Mouse (Mus musculus) embryonic facial prominence, embryonic 13.5 days (tissue): ENCODE results near the gene Col26a1. TPM values are rescaled to one million over a fixed set of nuclear protein-coding genes. Genes with fewer than 3 reads are reported as not detected.
A peak's percentile ranks its signal among the peaks of the same experiment; 100 is the strongest.

Experiments used
- ATAC-seq: fragments of 200-750 bp; cut with Nextera tagmentation; 2 replicates; pipeline ENCODE4 v1.8.0; 2017; ENCODE audit warnings: low read depth; ENCODE audit not compliant: insufficient number of reproducible peaks, insufficient read depth, low FRiP score, low TSS enrichment
- H3K27ac ChIP-seq: fragments of 300-500 bp; sonication (generic); 2 replicates; pipeline ENCODE4 v1.5.1; 2015; ENCODE audit warnings: moderate library complexity, mild to moderate bottlenecking, inconsistent platforms
- H3K27me3 ChIP-seq: fragments of 300-500 bp; sonication (generic); 2 replicates; pipeline ENCODE4 v1.6.1; 2015; ENCODE audit warnings: mild to moderate bottlenecking, inconsistent platforms
- H3K36me3 ChIP-seq: fragments of 300-500 bp; sonication (generic); 2 replicates; pipeline ENCODE4 v1.6.1; 2015; ENCODE audit warnings: mild to moderate bottlenecking, inconsistent platforms
- H3K4me1 ChIP-seq: fragments of 300-500 bp; sonication (generic); 2 replicates; pipeline ENCODE4 v1.6.1; 2015; ENCODE audit warnings: inconsistent platforms
- H3K4me2 ChIP-seq: fragments of 300-500 bp; sonication (generic); 2 replicates; pipeline ENCODE4 v1.6.1; 2015; ENCODE audit warnings: moderate library complexity, mild to moderate bottlenecking, inconsistent platforms
- H3K4me3 ChIP-seq: fragments of 300-500 bp; sonication (generic); 2 replicates; pipeline ENCODE4 v1.5.1; 2015; ENCODE audit warnings: mild to moderate bottlenecking, inconsistent platforms
- H3K9ac ChIP-seq: fragments of 300-500 bp; sonication (generic); 2 replicates; pipeline ENCODE4 v1.6.1; 2015; ENCODE audit warnings: mild to moderate bottlenecking, inconsistent platforms
- H3K9me3 ChIP-seq: fragments of 300-500 bp; sonication (generic); 2 replicates; pipeline ENCODE4 v1.6.1; 2016; ENCODE audit warnings: inconsistent platforms
- WGBS: fragments of 180-500 bp; shearing (Covaris S2); methylation state at CpG from one replicate; pipeline ENCODE4 v1.1.7; 2015; ENCODE audit warnings: mixed read lengths; 5-methylcytosine and 5-hydroxymethylcytosine counted together
- polyA plus RNA-seq: library from polyadenylated mRNA; unstranded; fragments of >200 nt; fragmentation: Nextera tagmentation; extraction: Ambion mirVana; gene quantifications from 2 replicates; pipeline ENCODE4 v1.2.1, GENCODE M21; 2015

Gene Col26a1
- polyA plus RNA-seq, 1 experiment from 2014 or later, result 319 TPM

GRCm38 (mm10) chr5:136907587-136907986 lies 24.6 kb upstream of the Col26a1 start:
- ATAC-seq, result no peak
- peaks cover 19% of the 10 kb centered on the region for H3K36me3 ChIP-seq
- no peak overlapping the region for H3K27ac ChIP-seq
- H3K4me3 ChIP-seq, result peak overlapping the region; percentile 67
- peak overlapping the region; percentile 80; the same call in 1 of the 2 replicates for H3K9ac ChIP-seq
- peaks cover 10% of the 10 kb centered on the region for H3K4me1 ChIP-seq
- H3K4me2 ChIP-seq, result peak overlapping the region; percentile 76
- WGBS, result 44% methylated on average over 9 of the region's 9 CpGs
- no peaks in the 10 kb centered on the region for H3K27me3 ChIP-seq
- no peaks in the 10 kb centered on the region for H3K9me3 ChIP-seq

- ATAC-seq, result no peak
- 50% methylated on average over 7 of the region's 7 CpGs for WGBS
- H3K27ac ChIP-seq, result no peak overlapping the region
- no peaks in the 10 kb centered on the region for H3K36me3 ChIP-seq
- H3K4me2 ChIP-seq, result no peak overlapping the region
- no peaks in the 10 kb centered on the region for H3K27me3 ChIP-seq
- H3K9me3 ChIP-seq, result no peaks in the 10 kb centered on the region
- no peak overlapping the region for H3K9ac ChIP-seq
- H3K4me1 ChIP-seq, result peaks cover 13% of the 10 kb centered on the region
- no peak overlapping the region for H3K4me3 ChIP-seq
These were observed 22.6 kb upstream of the Col26a1 start for GRCm38 (mm10) chr5:136905630-136906029.

GRCm38 (mm10) chr5:136904621-136905020 lies 21.6 kb upstream of the Col26a1 start:
- 57% methylated on average over 3 of the region's 3 CpGs for WGBS
- no peak overlapping the region for H3K4me3 ChIP-seq
- H3K36me3 ChIP-seq, result no peaks in the 10 kb centered on the region
- H3K27me3 ChIP-seq, result no peaks in the 10 kb centered on the region
- ATAC-seq, result no peak
- H3K9ac ChIP-seq, result no peak overlapping the region
- no peak overlapping the region for H3K4me2 ChIP-seq
- no peak overlapping the region for H3K27ac ChIP-seq
- H3K9me3 ChIP-seq, result no peaks in the 10 kb centered on the region
- H3K4me1 ChIP-seq, result peaks cover 22% of the 10 kb centered on the region

GRCm38 (mm10) chr5:136895529-136895963 lies 12.5 kb upstream of the Col26a1 start:
- H3K4me1 ChIP-seq, result peaks cover 30% of the 10 kb centered on the region
- peak overlapping the region; percentile 53 for H3K4me2 ChIP-seq
- WGBS, result 36% methylated on average over 10 of the region's 10 CpGs
- H3K27ac ChIP-seq, result peak overlapping the region; percentile 90
- peak; percentile 43; the same call in 1 of the 2 replicates for ATAC-seq
- no peaks in the 10 kb centered on the region for H3K36me3 ChIP-seq
- H3K27me3 ChIP-seq, result no peaks in the 10 kb centered on the region
- 0 out of 2 replicates have a peak overlapping the region, but pooled peaks have one; percentile 14 for H3K4me3 ChIP-seq
- H3K9ac ChIP-seq, result no peak overlapping the region
- H3K9me3 ChIP-seq, result no peaks in the 10 kb centered on the region

GRCm38 (mm10) chr5:136894840-136895528 lies 12.0 kb upstream of the Col26a1 start:
- Histone ChIP-seq H3K4me1 (peaks cover 25% of the 10 kb centered on the region), H3K9me3 (no peaks in the 10 kb centered on the region), H3K9ac (peak overlapping the region; percentile 61; the same call in 1 of the 2 replicates), H3K4me2 (peak overlapping the region; percentile 53), H3K27me3 (no peaks in the 10 kb centered on the region), H3K36me3 (no peaks in the 10 kb centered on the region), H3K27ac (peak overlapping the region; percentile 90), H3K4me3 (peak overlapping the region; percentile 14; the same call in 1 of the 2 replicates)
- ATAC-seq, result no peak
- 23% methylated on average over 25 of the region's 25 CpGs for WGBS

GRCm38 (mm10) chr5:136888539-136889355 lies 5.7 kb upstream of the Col26a1 start:
- Histone ChIP-seq H3K27me3 (no peaks in the 10 kb centered on the region), H3K4me1 (peaks cover 29% of the 10 kb centered on the region), H3K4me3 (no peak overlapping the region), H3K9me3 (no peaks in the 10 kb centered on the region), H3K27ac (peak overlapping the region; percentile 69), H3K36me3 (no peaks in the 10 kb centered on the region), H3K9ac (no peak overlapping the region), H3K4me2 (peak overlapping the region; percentile 24; the same call in 1 of the 2 replicates)
- no peak for ATAC-seq
- WGBS, result 37% methylated on average over 19 of the region's 19 CpGs

- H3K4me3 ChIP-seq, result no peak overlapping the region
- no peak for ATAC-seq
- no peaks in the 10 kb centered on the region for H3K36me3 ChIP-seq
- WGBS, result 15% methylated on average over 7 of the region's 7 CpGs
- 0 out of 2 replicates have a peak overlapping the region, but pooled peaks have one; percentile 40 for H3K9ac ChIP-seq
- no peaks in the 10 kb centered on the region; the same call in 1 of the 2 replicates for H3K27me3 ChIP-seq
- peak overlapping the region; percentile 24; the same call in 1 of the 2 replicates for H3K4me2 ChIP-seq
- H3K27ac ChIP-seq, result peak overlapping the region; percentile 78
- peaks cover 38% of the 10 kb centered on the region for H3K4me1 ChIP-seq
- no peaks in the 10 kb centered on the region for H3K9me3 ChIP-seq
These were observed 3.9 kb upstream of the Col26a1 start for GRCm38 (mm10) chr5:136886957-136887356.

- peak overlapping the region; percentile 89 for H3K4me3 ChIP-seq
- peaks cover 22% of the 10 kb centered on the region for H3K36me3 ChIP-seq
- no peaks in the 10 kb centered on the region; the same call in 1 of the 2 replicates for H3K27me3 ChIP-seq
- H3K4me1 ChIP-seq, result peaks cover 47% of the 10 kb centered on the region
- H3K4me2 ChIP-seq, result peak overlapping the region; percentile 72
- WGBS, result under 1% methylated on average over 47 of the region's 47 CpGs
- peak overlapping the region; percentile 95 for H3K9ac ChIP-seq
- H3K9me3 ChIP-seq, result no peaks in the 10 kb centered on the region
- peak overlapping the region; percentile 94 for H3K27ac ChIP-seq
- ATAC-seq, result no peak
These were observed 788 bp downstream of the Col26a1 start for GRCm38 (mm10) chr5:136882055-136882787.

GRCm38 (mm10) chr5:136881380-136882009 lies 1.5 kb downstream of the Col26a1 start:
- H3K4me3 ChIP-seq, result peak overlapping the region; percentile 89
- peak overlapping the region; percentile 95 for H3K9ac ChIP-seq
- H3K27ac ChIP-seq, result peak overlapping the region; percentile 94
- H3K9me3 ChIP-seq, result no peaks in the 10 kb centered on the region
- H3K4me1 ChIP-seq, result peaks cover 40% of the 10 kb centered on the region
- H3K4me2 ChIP-seq, result peak overlapping the region; percentile 72
- 0 out of 2 replicates have a peak, but pooled peaks have one; percentile 16 for ATAC-seq
- no peaks in the 10 kb centered on the region; the same call in 1 of the 2 replicates for H3K27me3 ChIP-seq
- peaks cover 29% of the 10 kb centered on the region for H3K36me3 ChIP-seq
- 2% methylated on average over 37 of the region's 39 CpGs for WGBS

GRCm38 (mm10) chr5:136880101-136880500 lies 2.9 kb downstream of the Col26a1 start:
- no peaks in the 10 kb centered on the region; the same call in 1 of the 2 replicates for H3K27me3 ChIP-seq
- H3K27ac ChIP-seq, result no peak overlapping the region
- peak overlapping the region; percentile 89 for H3K4me3 ChIP-seq
- ATAC-seq, result no peak
- WGBS, result 78% methylated on average over 8 of the region's 8 CpGs
- H3K4me1 ChIP-seq, result peaks cover 38% of the 10 kb centered on the region
- peaks cover 37% of the 10 kb centered on the region for H3K36me3 ChIP-seq
- no peaks in the 10 kb centered on the region for H3K9me3 ChIP-seq
- 0 out of 2 replicates have a peak overlapping the region, but pooled peaks have one; percentile 95 for H3K9ac ChIP-seq
- peak overlapping the region; percentile 72 for H3K4me2 ChIP-seq
